Mouse (Mus musculus) MEL (cell line): ENCODE measurements at regions not wholly inside any gene's neighbourhood (a gene's known extent, or its start where the extent isn't known, plus 50 kb on each side); places are given as distances from the start of the nearest gene placed in this dataset.
"Not testable (repeated sequence)": the region's sequence is repeated elsewhere in the genome, so short reads cannot be mapped to it uniquely, and the experiment has no call there.

ENCODE experiments used
- DNase-seq: peaks from one replicate; pipeline ENCODE4 v3.0.0; 2011; ENCODE audit warnings: low read depth, low spot score
- H3K27ac ChIP-seq: 2 replicates; pipeline ENCODE4 v1.5.1; 2012; ENCODE audit warnings: low read depth, mild to moderate bottlenecking, control low read depth, low read length, moderate library complexity; ENCODE audit not compliant: control insufficient read depth
- H3K27me3 ChIP-seq, 2 experiments: fragments of 150-350 bp in 1 of 2; sonication (generic) in 1 of 2; 2 replicates each; pipeline ENCODE4 v1.6.1; 2012; ENCODE audit warnings: low read length in 2 of 2, mild to moderate bottlenecking in 2 of 2, improper control_type of control experiment in 1 of 2, moderate library complexity in 1 of 2; ENCODE audit not compliant: insufficient read depth in 2 of 2, control insufficient read depth in 1 of 2
- H3K36me3 ChIP-seq, 2 experiments: 2 replicates each; pipeline ENCODE4 v1.6.1; 2012 to 2014; ENCODE audit warnings: low read length in 2 of 2, improper control_type of control experiment in 1 of 2, inconsistent platforms in 1 of 2, mild to moderate bottlenecking in 1 of 2; ENCODE audit not compliant: insufficient read depth in 2 of 2, control insufficient read depth in 1 of 2
- H3K4me1 ChIP-seq, 2 experiments: fragments of 150-350 bp in 1 of 2; sonication (generic) in 1 of 2; 2 replicates each; pipeline ENCODE4 v1.6.1; 2012; ENCODE audit warnings: low read length in 2 of 2, improper control_type of control experiment in 1 of 2, mild to moderate bottlenecking in 1 of 2; ENCODE audit not compliant: insufficient read depth in 2 of 2, control insufficient read depth in 1 of 2
- H3K4me3 ChIP-seq, 2 experiments: fragments of 150-350 bp in 1 of 2; sonication (generic) in 1 of 2; 2 replicates each; pipeline ENCODE4 v1.5.1; 2012; ENCODE audit warnings: low read depth in 2 of 2, low read length in 2 of 2, mild to moderate bottlenecking in 2 of 2, moderate library complexity in 2 of 2, control low read depth in 1 of 2, improper control_type of control experiment in 1 of 2; ENCODE audit not compliant: control insufficient read depth in 1 of 2, insufficient read depth in 1 of 2
- H3K79me2 ChIP-seq: 2 replicates; pipeline ENCODE4 v1.6.1; 2012; ENCODE audit warnings: mild to moderate bottlenecking, low read length, moderate library complexity; ENCODE audit not compliant: control insufficient read depth, poor library complexity, insufficient read depth
- H3K9ac ChIP-seq: 2 replicates; pipeline ENCODE4 v1.6.1; 2012; ENCODE audit warnings: low read depth, mild to moderate bottlenecking, control low read depth, low read length, moderate library complexity; ENCODE audit not compliant: control insufficient read depth, poor library complexity, severe bottlenecking
- H3K9me3 ChIP-seq: fragments of 150-350 bp; sonication (generic); replicated peaks from 2 replicates; pipeline ENCODE4 v1.6.1; 2012; ENCODE audit warnings: mild to moderate bottlenecking, low read length, improper control_type of control experiment, moderate library complexity; ENCODE audit not compliant: insufficient read depth
- CHD2 ChIP-seq: IDR thresholded peaks from 2 replicates; pipeline ENCODE4 v1.6.1; 2011; ENCODE audit warnings: low read length, improper control_type of control experiment
- CTCF ChIP-seq, 3 experiments: IDR thresholded peaks in 2 of 3; conservative IDR thresholded peaks in 1 of 3; 2 replicates each; pipeline ENCODE4 v1.5.1; 2011 to 2012; ENCODE audit warnings: low read length in 3 of 3, low read depth in 2 of 3, mild to moderate bottlenecking in 2 of 3, improper control_type of control experiment in 1 of 3, inconsistent platforms in 1 of 3, mixed read lengths in 1 of 3, moderate library complexity in 1 of 3; ENCODE audit not compliant: control insufficient read depth in 1 of 3, insufficient read depth in 1 of 3, poor library complexity in 1 of 3, severe bottlenecking in 1 of 3
- EP300 ChIP-seq, 2 experiments: IDR thresholded peaks; 2 replicates each; pipeline ENCODE4 v1.6.1; 2011; ENCODE audit warnings: improper control_type of control experiment in 2 of 2, low read length in 2 of 2, low read depth in 1 of 2, mild to moderate bottlenecking in 1 of 2
- ETS1 ChIP-seq: IDR thresholded peaks from 2 replicates; pipeline ENCODE4 v1.6.1; 2012; ENCODE audit warnings: low read depth, mild to moderate bottlenecking, inconsistent platforms, low read length, improper control_type of control experiment, moderate library complexity
- GABPA ChIP-seq: IDR thresholded peaks from 2 replicates; pipeline ENCODE4 v1.6.1; 2012; ENCODE audit warnings: low read depth, mild to moderate bottlenecking, inconsistent platforms, low read length, improper control_type of control experiment, moderate library complexity
- GATA1 ChIP-seq: IDR thresholded peaks from 2 replicates; pipeline ENCODE4 v1.6.1; 2011; ENCODE audit warnings: low read depth, low read length, improper control_type of control experiment
- KAT2A ChIP-seq: conservative IDR thresholded peaks from 2 replicates; pipeline ENCODE4 v1.6.1; 2012; ENCODE audit warnings: low read depth, low read length, improper control_type of control experiment, inconsistent platforms
- MAFK ChIP-seq: IDR thresholded peaks from 2 replicates; pipeline ENCODE4 v1.6.1; 2011; ENCODE audit warnings: low read depth, mild to moderate bottlenecking, low read length, improper control_type of control experiment, borderline replicate concordance
- MEF2A ChIP-seq: IDR thresholded peaks from 2 replicates; pipeline ENCODE4 v1.6.1; 2014; ENCODE audit warnings: low read depth, mild to moderate bottlenecking, inconsistent platforms, low read length, improper control_type of control experiment; ENCODE audit not compliant: poor library complexity, insufficient replicate concordance, severe bottlenecking; ENCODE audit errors: extremely low read depth
- MYB ChIP-seq: IDR thresholded peaks from 2 replicates; pipeline ENCODE4 v1.6.1; 2011; ENCODE audit warnings: mild to moderate bottlenecking, low read depth, low read length, improper control_type of control experiment
- MYC ChIP-seq: IDR thresholded peaks from 2 replicates; pipeline ENCODE4 v1.6.1; 2011; ENCODE audit warnings: low read depth, mild to moderate bottlenecking, low read length, improper control_type of control experiment, moderate library complexity
- POLR2AphosphoS2 ChIP-seq: IDR thresholded peaks from 2 replicates; pipeline ENCODE4 v1.6.1; 2011; ENCODE audit warnings: low read length, improper control_type of control experiment
- POLR2AphosphoS5 ChIP-seq: IDR thresholded peaks from 2 replicates; pipeline ENCODE4 v1.6.1; 2012; ENCODE audit warnings: low read depth, borderline replicate concordance, mild to moderate bottlenecking, inconsistent platforms, low read length, moderate library complexity, mixed read lengths
- TBP ChIP-seq: IDR thresholded peaks from 2 replicates; pipeline ENCODE4 v1.8.0; 2011; ENCODE audit warnings: low read depth, low read length, improper control_type of control experiment
- TCF12 ChIP-seq: IDR thresholded peaks from 2 replicates; pipeline ENCODE4 v1.6.1; 2014; ENCODE audit warnings: low read depth, mild to moderate bottlenecking, inconsistent platforms, low read length, improper control_type of control experiment, moderate library complexity
- USF2 ChIP-seq, 2 experiments: IDR thresholded peaks; 2 replicates each; pipeline ENCODE4 v1.6.1; 2011 to 2012; ENCODE audit warnings: improper control_type of control experiment in 2 of 2, low read length in 2 of 2, borderline replicate concordance in 1 of 2, inconsistent platforms in 1 of 2, low read depth in 1 of 2, mild to moderate bottlenecking in 1 of 2; ENCODE audit not compliant: insufficient read depth in 1 of 2
- ZMIZ1 ChIP-seq: IDR thresholded peaks from 2 replicates; pipeline ENCODE4 v1.6.1; 2012; ENCODE audit warnings: low read depth, mild to moderate bottlenecking, inconsistent platforms, low read length, improper control_type of control experiment, moderate library complexity

GRCm38 (mm10) chr3:17636276-17636675 is 311.9 kb upstream of the Cypt12 start:
- no peaks in the 10 kb centered on the region for H3K79me2 ChIP-seq
- H3K27me3 ChIP-seq: no peaks in the 10 kb centered on the region
- no peaks in the 10 kb centered on the region for H3K9me3 ChIP-seq
- H3K36me3 ChIP-seq: no peaks in the 10 kb centered on the region
- DNase-seq: no peak
- no peak overlapping the region for H3K9ac ChIP-seq
- H3K4me1 ChIP-seq: no peaks in the 10 kb centered on the region
- no peak overlapping the region for H3K27ac ChIP-seq
- TF ChIP-seq MAFK: no peak
- TF ChIP-seq TBP: no peak
- TF ChIP-seq CHD2: no peak
- TF ChIP-seq MYC: no peak
- TF ChIP-seq TCF12: no peak
- no peak for TF ChIP-seq GATA1
- TF ChIP-seq POLR2AphosphoS5: no peak
- no peak for TF ChIP-seq POLR2AphosphoS2
- no peak for TF ChIP-seq ZMIZ1
- no peak for TF ChIP-seq USF2 (IDR thresholded peaks at IDR 0.05; ENCODE audit: borderline replicate concordance in 1 of 2, insufficient read depth in 1 of 2, low read depth in 1 of 2, low read length in 2 of 2)
- no peak for TF ChIP-seq KAT2A
- no peak for TF ChIP-seq CTCF (IDR thresholded peaks at IDR 0.05 in 2 of 3, conservative IDR thresholded peaks at IDR 0.05 in 1 of 3; ENCODE audit: control insufficient read depth in 1 of 3, insufficient read depth in 1 of 3, low read depth in 2 of 3, low read length in 3 of 3, poor library complexity in 1 of 3, severe bottlenecking in 1 of 3)
- TF ChIP-seq MYB: no peak
- no peak for TF ChIP-seq GABPA
- H3K4me3 ChIP-seq: no peak overlapping the region

- H3K9me3 ChIP-seq, H3K27me3 ChIP-seq, H3K4me1 ChIP-seq, H3K27ac ChIP-seq, H3K4me3 ChIP-seq, H3K79me2 ChIP-seq, H3K9ac ChIP-seq, DNase-seq, H3K36me3 ChIP-seq: not testable (repeated sequence)
Observed at GRCm38 (mm10) chr3:17659988-17660387, 288.2 kb upstream of the Cypt12 start.

GRCm38 (mm10) chr3:17661987-17662386 is 286.2 kb upstream of the Cypt12 start:
- no peaks in the 10 kb centered on the region for H3K9me3 ChIP-seq
- no peaks in the 10 kb centered on the region for H3K79me2 ChIP-seq
- no peak overlapping the region for H3K27ac ChIP-seq
- H3K9ac ChIP-seq: no peak overlapping the region
- H3K36me3 ChIP-seq: no peaks in the 10 kb centered on the region
- no peaks in the 10 kb centered on the region for H3K4me1 ChIP-seq
- no peaks in the 10 kb centered on the region for H3K27me3 ChIP-seq
- no peak for DNase-seq
- H3K4me3 ChIP-seq: no peak overlapping the region
- no peak for TF ChIP-seq POLR2AphosphoS5
- TF ChIP-seq MEF2A: no peak
- TF ChIP-seq POLR2AphosphoS2: no peak
- no peak for TF ChIP-seq ZMIZ1
- TF ChIP-seq ETS1: no peak
- TF ChIP-seq EP300 (IDR thresholded peaks at IDR 0.05; ENCODE audit: low read depth in 1 of 2, low read length in 2 of 2): no peak
